Comparison of ENCODE assay signal across 13 mouse cellular contexts in genomic region chr9:52574066-52574465, GRCm38 (mm10).
DNase-seq lines count a peak whose midpoint lies in the region; ATAC-seq lines count a peak whose summit lies in the region.
"Had no signal": no experiment of that assay in that cellular context is flagged by ENCODE, and none has a peak within 500 bp of the region (broad histone marks: within the 10 kb centered on the region; RNA-seq: fewer than 3 reads in every experiment).

No protein-coding gene starts in this region.

- DNase-seq in forebrain, embryonic 11.5 days (ENCODE audit: low spot score) = no peak
- DNase-seq in layer of hippocampus, postnatal 14 days (ENCODE audit: low spot score in 2 of 2) = peak; percentile 17 to 45
- peak; percentile 32 for DNase-seq in right cerebral cortex, adult 18-20 months
- DNase-seq in lung, postnatal 36 days = no peak
- DNase-seq in gastrocnemius, postnatal 10 days = no peak
- no peak for DNase-seq in embryo, embryonic 9.5 days (ENCODE audit: extremely low spot score)
- DNase-seq: adrenal gland, postnatal 36 days; cerebellum, adult 11-12 months; heart, adult 18-20 months; kidney, adult 2 months had no signal

- H3K36me3 ChIP-seq in forebrain, embryonic 15.5 days = no peaks in the 10 kb centered on the region
- H3K36me3 ChIP-seq in forebrain, embryonic 11.5 days (ENCODE audit: control insufficient read depth, insufficient read depth, low read length) = no peaks in the 10 kb centered on the region

- 48% methylated on average over 4 of the region's 4 CpGs for WGBS in forebrain, embryonic 15.5 days
- WGBS in forebrain, embryonic 11.5 days = 85% methylated on average over 4 of the region's 4 CpGs

- no peak overlapping the region for H3K4me2 ChIP-seq in forebrain, embryonic 15.5 days (replicated peaks)
- no peak overlapping the region for H3K4me2 ChIP-seq in forebrain, embryonic 11.5 days (ENCODE audit: low read depth, low read length, severe bottlenecking)

- H3K4me1 ChIP-seq in forebrain, embryonic 15.5 days = no peaks in the 10 kb centered on the region
- H3K4me1 ChIP-seq in forebrain, embryonic 11.5 days (replicated peaks; ENCODE audit: control insufficient read depth, insufficient read depth, low read length) = no peaks in the 10 kb centered on the region

- H3K27me3 ChIP-seq in forebrain, embryonic 15.5 days = no peaks in the 10 kb centered on the region
- no peaks in the 10 kb centered on the region for H3K27me3 ChIP-seq in forebrain, embryonic 11.5 days (ENCODE audit: control insufficient read depth, insufficient read depth, low read length)

- ATAC-seq in forebrain, embryonic 15.5 days (replicated peaks) = no peak
- no peak for ATAC-seq in forebrain, embryonic 11.5 days (replicated peaks; ENCODE audit: low FRiP score)
- ATAC-seq in frontal cortex, adult (ENCODE audit: low TSS enrichment) = peak; percentile 55; the same call in 1 of the 2 replicates

- peak overlapping the region; percentile 57 for H3K27ac ChIP-seq in forebrain, embryonic 15.5 days (replicated peaks)
- H3K27ac ChIP-seq in forebrain, embryonic 11.5 days (ENCODE audit: low read depth, low read length) = no peak overlapping the region
- H3K27ac ChIP-seq: liver, embryonic 14.5 days had no signal

- H3K9me3 ChIP-seq in forebrain, embryonic 15.5 days = no peaks in the 10 kb centered on the region
- H3K9me3 ChIP-seq in forebrain, embryonic 11.5 days (ENCODE audit: control insufficient read depth, low read length) = no peaks in the 10 kb centered on the region

- no peak overlapping the region for H3K9ac ChIP-seq in forebrain, embryonic 15.5 days (replicated peaks)
- no peak overlapping the region for H3K9ac ChIP-seq in forebrain, embryonic 11.5 days (ENCODE audit: low read length)
- H3K9ac ChIP-seq: liver, embryonic 14.5 days had no signal

- no peak overlapping the region for H3K4me3 ChIP-seq in forebrain, embryonic 15.5 days
- H3K4me3 ChIP-seq in forebrain, embryonic 11.5 days (ENCODE audit: low read depth, low read length) = no peak overlapping the region

Comparison
In these comparisons a context has a peak if more than half of its experiments do, and no peak if none do; other contexts are left out.
1. DNase-seq: peak in layer of hippocampus, postnatal 14 days (2 of 2) and right cerebral cortex, adult 18-20 months (single experiment); none in forebrain, embryonic 11.5 days (single experiment), lung, postnatal 36 days (single experiment), gastrocnemius, postnatal 10 days (single experiment) and embryo, embryonic 9.5 days (single experiment).